Mouse (Mus musculus): ENCODE results near the gene 1700042G07Rik. TPM values are rescaled to one million over a fixed set of nuclear protein-coding genes. Genes with fewer than 3 reads are reported as not detected.

The 1700042G07Rik gene
- polyA plus RNA-seq, 1 experiment from 2014 or later, result not detected

DNA sequence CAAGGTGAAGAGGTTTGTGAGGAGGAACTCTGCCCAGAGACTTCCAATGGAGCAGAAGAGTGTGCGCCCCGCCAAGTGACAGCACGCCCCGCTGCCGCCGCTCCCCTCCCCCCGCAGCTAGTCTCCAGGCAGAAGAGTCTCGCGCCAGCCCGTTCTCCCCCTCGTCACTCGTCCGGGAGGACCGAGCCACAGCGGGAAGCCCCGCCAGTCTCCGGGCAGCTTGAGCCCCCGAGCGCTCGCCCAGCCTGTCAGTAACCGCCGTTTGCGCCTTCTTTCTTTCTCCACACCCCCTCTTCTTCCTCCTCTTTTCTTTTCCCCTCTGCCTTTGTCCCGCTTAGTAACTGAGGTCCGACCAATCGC is 47.6 kb downstream of the 1700042G07Rik start:
- Histone ChIP-seq H3K4me1 (peaks cover 19% of the 10 kb centered on the region), H3K27ac (replicated peaks) (peak overlapping the region; percentile 99), H3K4me3 (peak overlapping the region; percentile 75), H3K36me3 (replicated peaks) (no peaks in the 10 kb centered on the region), H3K9me3 (no peaks in the 10 kb centered on the region), H3K27me3 (replicated peaks; ENCODE audit: low read depth, poor library complexity, severe bottlenecking) (no peaks in the 10 kb centered on the region)
- no peak for DNase-seq (ENCODE audit: low spot score)
- 1% methylated on average over 26 of the region's 26 CpGs for WGBS

DNA sequence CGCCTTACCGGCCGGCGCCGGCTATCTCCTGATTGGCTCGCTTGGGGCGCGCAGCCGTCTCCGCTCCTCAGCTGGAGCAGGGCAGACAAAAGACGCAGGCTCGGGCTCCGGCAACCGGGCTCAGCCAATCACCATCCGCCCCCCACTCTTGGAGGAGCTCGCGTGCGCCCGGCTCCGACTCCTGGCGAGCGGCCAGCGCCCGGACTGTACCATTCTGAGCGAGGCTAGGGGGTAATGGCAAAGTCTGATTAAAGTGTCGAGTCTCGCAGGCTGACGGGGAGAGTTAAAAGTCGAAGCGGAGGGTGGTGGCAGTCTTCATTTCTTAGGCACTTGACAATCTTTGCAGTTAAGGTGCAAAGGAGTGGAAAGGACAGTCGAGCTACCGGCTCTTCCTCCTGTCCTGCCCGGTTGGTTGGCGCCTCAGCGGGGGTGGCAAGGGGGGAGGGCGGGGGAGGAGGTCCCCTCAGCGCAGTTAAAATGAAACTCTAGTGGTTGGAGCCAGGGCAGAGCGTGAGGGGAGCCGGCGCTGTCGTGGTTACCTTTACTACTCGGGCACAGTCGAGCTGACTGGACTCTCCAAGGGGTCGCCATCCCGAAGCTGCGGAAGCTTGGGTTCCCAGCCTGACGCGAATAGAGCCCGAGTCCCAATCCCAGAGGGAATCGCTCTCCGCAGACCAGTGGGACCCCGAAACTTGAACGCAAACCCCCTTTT is 48.1 kb downstream of the 1700042G07Rik start, which contains the start of gene Pik3r3:
Pik3r3 (plus strand) TSS at position 479 of the 712 bp plus-strand sequence.
- DNase-seq (ENCODE audit: low spot score), result peak; percentile 99
- peaks cover 19% of the 10 kb centered on the region for H3K4me1 ChIP-seq
- H3K27ac ChIP-seq (replicated peaks), result peak within 1 kb of the TSS; percentile 99
- H3K4me3 ChIP-seq, result peak within 1 kb of the TSS; percentile 75
- H3K36me3 ChIP-seq (replicated peaks), result no peaks in the 10 kb centered on the region
- under 1% methylated on average over 53 of the region's 53 CpGs for WGBS
- H3K9me3 ChIP-seq, result no peaks in the 10 kb centered on the region
- no peaks in the 10 kb centered on the region for H3K27me3 ChIP-seq (replicated peaks; ENCODE audit: low read depth, poor library complexity, severe bottlenecking)

DNA sequence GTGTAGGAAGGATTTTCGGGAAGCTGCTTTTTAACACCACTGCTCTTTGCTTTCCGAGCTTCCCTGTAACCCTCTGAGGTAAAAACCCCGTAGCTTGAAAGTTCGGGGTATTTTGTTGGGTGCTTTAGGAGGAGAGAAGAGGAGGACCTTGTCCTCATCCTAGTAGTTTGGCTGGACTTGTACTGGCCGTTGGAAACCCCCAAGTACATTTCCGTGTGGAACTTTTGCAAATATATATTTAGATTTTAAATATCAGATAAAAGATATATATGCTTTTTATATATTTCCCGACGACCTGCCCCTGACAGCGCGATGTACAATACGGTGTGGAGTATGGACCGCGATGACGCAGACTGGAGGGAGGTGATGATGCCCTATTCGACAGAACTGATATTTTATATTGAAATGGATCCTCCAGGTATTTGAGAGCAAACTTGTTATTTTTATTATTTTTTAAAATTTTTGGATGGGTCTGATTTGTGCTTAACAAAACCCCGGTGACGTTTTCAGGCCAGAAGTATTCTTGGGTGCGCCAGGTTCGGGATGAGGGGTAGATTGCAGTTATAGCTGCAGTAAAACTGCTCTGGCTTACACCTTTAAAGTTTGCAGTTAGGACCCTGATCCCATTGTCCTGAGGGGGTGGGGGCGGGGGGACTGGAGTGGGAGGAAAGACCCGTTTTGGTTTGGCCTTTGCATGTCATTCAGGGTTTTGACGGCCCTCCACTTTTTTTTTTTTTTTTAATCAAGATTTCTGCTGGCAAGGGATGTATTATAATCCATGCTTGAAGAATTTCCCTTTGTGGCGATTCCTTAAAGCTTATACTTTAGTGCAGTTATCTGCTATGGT is 49.0 kb downstream of the 1700042G07Rik start:
- Histone ChIP-seq H3K9me3 (no peaks in the 10 kb centered on the region), H3K4me3 (peak overlapping the region; percentile 75), H3K4me1 (peaks cover 19% of the 10 kb centered on the region), H3K36me3 (replicated peaks) (0 out of 2 replicates have a peak, but pooled peaks cover 2% of the 10 kb centered on the region), H3K27ac (replicated peaks) (peak overlapping the region; percentile 99), H3K27me3 (replicated peaks; ENCODE audit: low read depth, poor library complexity, severe bottlenecking) (no peaks in the 10 kb centered on the region)
- WGBS, result under 1% methylated on average over 23 of the region's 23 CpGs
- DNase-seq (ENCODE audit: low spot score), result peak; percentile 67

DNA sequence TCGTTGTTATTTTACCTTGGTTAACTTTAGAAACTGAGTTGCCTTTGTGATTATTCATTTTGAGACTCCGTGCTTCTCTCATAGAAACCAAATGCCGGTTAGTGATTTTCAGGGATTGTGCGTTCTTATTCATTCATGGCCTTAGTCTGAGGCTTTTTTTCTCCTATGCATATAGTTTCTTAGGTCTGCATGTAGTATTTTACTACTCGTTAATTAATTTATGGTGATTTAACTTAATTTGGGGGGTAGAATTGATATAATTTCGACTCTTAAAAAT is 49.6 kb downstream of the 1700042G07Rik start:
- peak overlapping the region; percentile 99 for H3K27ac ChIP-seq (replicated peaks)
- H3K27me3 ChIP-seq (replicated peaks; ENCODE audit: low read depth, poor library complexity, severe bottlenecking), result no peaks in the 10 kb centered on the region
- H3K9me3 ChIP-seq, result no peaks in the 10 kb centered on the region
- no peak for DNase-seq (ENCODE audit: low spot score)
- H3K4me3 ChIP-seq, result peak overlapping the region; percentile 75
- H3K36me3 ChIP-seq (replicated peaks), result 0 out of 2 replicates have a peak, but pooled peaks cover 6% of the 10 kb centered on the region
- 6% methylated on average over 6 of the region's 6 CpGs for WGBS
- peaks cover 19% of the 10 kb centered on the region for H3K4me1 ChIP-seq

Other genes starting within 250 kb of the 1700042G07Rik start
- 1.7 and 2.5 TPM in 2 replicates for gene Dmbx1, start 233.4 kb upstream of the 1700042G07Rik start, polyA plus RNA-seq (2016; fragmentation: Nextera tagmentation; extraction: Ambion mirVana)
- 2.3 and 2.4 TPM in 2 replicates for gene Faah, start 155.4 kb upstream of the 1700042G07Rik start, polyA plus RNA-seq (2016; fragmentation: Nextera tagmentation; extraction: Ambion mirVana)
- 18.2 and 18.7 TPM in 2 replicates for gene Nsun4, start 119.5 kb upstream of the 1700042G07Rik start, polyA plus RNA-seq (2016; fragmentation: Nextera tagmentation; extraction: Ambion mirVana)
- gene Uqcrh, start 98.3 kb upstream of the 1700042G07Rik start, polyA plus RNA-seq (2016; fragmentation: Nextera tagmentation; extraction: Ambion mirVana), result 449 and 463 TPM in 2 replicates
- 76.2 and 76.9 TPM in 2 replicates for gene Lrrc41, start 98.1 kb upstream of the 1700042G07Rik start, polyA plus RNA-seq (2016; fragmentation: Nextera tagmentation; extraction: Ambion mirVana)
- 77.2 and 81.1 TPM in 2 replicates for gene Rad54l, start 49.7 kb upstream of the 1700042G07Rik start, polyA plus RNA-seq (2016; fragmentation: Nextera tagmentation; extraction: Ambion mirVana)
- gene Pomgnt1, start 49.5 kb upstream of the 1700042G07Rik start, polyA plus RNA-seq (2016; fragmentation: Nextera tagmentation; extraction: Ambion mirVana), result 57.6 and 61.4 TPM in 2 replicates
- 1.7 and 2.2 TPM in 2 replicates for gene Lurap1, start 22.0 kb upstream of the 1700042G07Rik start, polyA plus RNA-seq (2016; fragmentation: Nextera tagmentation; extraction: Ambion mirVana)
- gene Tspan1, start 5.8 kb upstream of the 1700042G07Rik start, polyA plus RNA-seq (2016; fragmentation: Nextera tagmentation; extraction: Ambion mirVana), result 0.11 and 0.24 TPM in 2 replicates
- not detected in 2 replicates for gene Gm49337, start within 50 bp of the 1700042G07Rik start, polyA plus RNA-seq (2016; fragmentation: Nextera tagmentation; extraction: Ambion mirVana)
- gene Pik3r3, start 48.2 kb downstream of the 1700042G07Rik start, polyA plus RNA-seq (2016; fragmentation: Nextera tagmentation; extraction: Ambion mirVana), result 43.7 and 45.7 TPM in 2 replicates